Mouse (Mus musculus): Measurements from ENCODE around the gene Abhd11. TPM values are rescaled to one million over a fixed set of nuclear protein-coding genes. Genes with fewer than 3 reads are reported as not detected.

The Abhd11 gene
- polyA plus RNA-seq, 1 experiment from 2014 or later: 56.3 TPM

DNA sequence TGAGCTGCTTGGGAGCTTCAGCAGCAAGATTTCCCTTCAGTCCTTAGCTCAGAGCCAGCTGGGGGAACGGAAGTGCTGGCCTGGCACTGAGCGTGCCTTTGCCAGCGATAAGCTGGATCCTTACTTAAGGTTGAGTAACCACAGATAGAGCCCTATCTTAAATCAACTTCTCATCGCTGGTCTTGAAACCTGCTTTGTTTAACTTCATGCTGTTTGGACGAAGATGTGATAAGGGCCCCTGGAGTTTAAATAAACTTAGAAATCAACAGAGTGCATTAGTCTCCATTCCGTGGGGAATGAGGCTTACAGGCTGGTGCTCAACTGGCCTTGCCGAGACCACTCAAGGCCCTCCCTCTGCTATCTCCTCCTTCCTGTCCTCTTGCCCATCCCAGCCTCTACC lies 34.7 kb upstream of the Abhd11 start:
- no peaks in the 10 kb centered on the region for H3K36me3 ChIP-seq
- H3K4me1 ChIP-seq: no peaks in the 10 kb centered on the region
- no peak overlapping the region for H3K4me3 ChIP-seq
- no peak overlapping the region for H3K27ac ChIP-seq
- no peak for ATAC-seq (ENCODE audit: low FRiP score, low read depth)
- no peaks in the 10 kb centered on the region for H3K9me3 ChIP-seq
- H3K9ac ChIP-seq: no peak overlapping the region
- 69% methylated on average over 7 of the region's 7 CpGs for WGBS
- no peaks in the 10 kb centered on the region for H3K27me3 ChIP-seq (replicated peaks)
- no peak overlapping the region for H3K4me2 ChIP-seq (replicated peaks)

GRCm38 (mm10) chr5:134974921-134975320 lies 34.0 kb upstream of the Abhd11 start:
- Histone ChIP-seq H3K9me3 (no peaks in the 10 kb centered on the region), H3K4me3 (no peak overlapping the region), H3K4me1 (no peaks in the 10 kb centered on the region), H3K4me2 (replicated peaks) (no peak overlapping the region), H3K27ac (no peak overlapping the region), H3K36me3 (no peaks in the 10 kb centered on the region), H3K9ac (no peak overlapping the region), H3K27me3 (replicated peaks) (no peaks in the 10 kb centered on the region)
- ATAC-seq (ENCODE audit: low FRiP score, low read depth): no peak
- WGBS: 68% methylated on average over 2 of the region's 2 CpGs

- 93% methylated on average over 2 of the region's 2 CpGs for WGBS
- H3K4me3 ChIP-seq: no peak overlapping the region
- no peak overlapping the region for H3K27ac ChIP-seq
- ATAC-seq (ENCODE audit: low FRiP score, low read depth): no peak
- H3K4me1 ChIP-seq: no peaks in the 10 kb centered on the region
- H3K9ac ChIP-seq: no peak overlapping the region
- no peaks in the 10 kb centered on the region for H3K9me3 ChIP-seq
- H3K4me2 ChIP-seq (replicated peaks): no peak overlapping the region
- no peaks in the 10 kb centered on the region for H3K27me3 ChIP-seq (replicated peaks)
- no peaks in the 10 kb centered on the region for H3K36me3 ChIP-seq
Measured at GRCm38 (mm10) chr5:134976164-134976563, 32.8 kb upstream of the Abhd11 start.

GRCm38 (mm10) chr5:134976577-134977250 lies 32.2 kb upstream of the Abhd11 start:
- Histone ChIP-seq H3K4me1 (no peaks in the 10 kb centered on the region), H3K27ac (no peak overlapping the region), H3K4me3 (no peak overlapping the region), H3K27me3 (replicated peaks) (no peaks in the 10 kb centered on the region), H3K9ac (no peak overlapping the region), H3K36me3 (no peaks in the 10 kb centered on the region), H3K9me3 (no peaks in the 10 kb centered on the region), H3K4me2 (replicated peaks) (no peak overlapping the region)
- WGBS: 85% methylated on average over 14 of the region's 14 CpGs
- ATAC-seq (ENCODE audit: low FRiP score, low read depth): no peak

GRCm38 (mm10) chr5:134977837-134978236 lies 31.1 kb upstream of the Abhd11 start:
- no peak overlapping the region for H3K4me2 ChIP-seq (replicated peaks)
- H3K27me3 ChIP-seq (replicated peaks): no peaks in the 10 kb centered on the region
- no peaks in the 10 kb centered on the region for H3K9me3 ChIP-seq
- no peak overlapping the region for H3K27ac ChIP-seq
- WGBS: 90% methylated on average over 4 of the region's 4 CpGs
- H3K4me1 ChIP-seq: no peaks in the 10 kb centered on the region
- no peaks in the 10 kb centered on the region for H3K36me3 ChIP-seq
- no peak overlapping the region for H3K9ac ChIP-seq
- H3K4me3 ChIP-seq: no peak overlapping the region
- no peak for ATAC-seq (ENCODE audit: low FRiP score, low read depth)

GRCm38 (mm10) chr5:134981149-134981548 lies 27.8 kb upstream of the Abhd11 start:
- H3K9me3 ChIP-seq: no peaks in the 10 kb centered on the region
- no peak overlapping the region for H3K9ac ChIP-seq
- H3K27ac ChIP-seq: no peak overlapping the region
- H3K4me1 ChIP-seq: peaks cover 17% of the 10 kb centered on the region; the same call in 1 of the 2 replicates
- no peak overlapping the region for H3K4me3 ChIP-seq
- H3K27me3 ChIP-seq (replicated peaks): peaks cover 21% of the 10 kb centered on the region
- H3K36me3 ChIP-seq: no peaks in the 10 kb centered on the region
- WGBS: 70% methylated on average over 10 of the region's 10 CpGs
- no peak for ATAC-seq (ENCODE audit: low FRiP score, low read depth)
- H3K4me2 ChIP-seq (replicated peaks): no peak overlapping the region

GRCm38 (mm10) chr5:134983111-134983510 lies 25.8 kb upstream of the Abhd11 start:
- H3K9me3 ChIP-seq: no peaks in the 10 kb centered on the region
- H3K4me1 ChIP-seq: peaks cover 24% of the 10 kb centered on the region
- no peak overlapping the region for H3K4me3 ChIP-seq
- WGBS: 93% methylated on average over 1 of the region's 1 CpGs
- no peak for ATAC-seq (ENCODE audit: low FRiP score, low read depth)
- peaks cover 41% of the 10 kb centered on the region for H3K27me3 ChIP-seq (replicated peaks)
- no peak overlapping the region for H3K9ac ChIP-seq
- no peak overlapping the region for H3K27ac ChIP-seq
- no peak overlapping the region for H3K4me2 ChIP-seq (replicated peaks)
- no peaks in the 10 kb centered on the region for H3K36me3 ChIP-seq

GRCm38 (mm10) chr5:134983771-134984170 lies 25.2 kb upstream of the Abhd11 start:
- Histone ChIP-seq H3K4me2 (replicated peaks) (no peak overlapping the region), H3K27me3 (replicated peaks) (peaks cover 41% of the 10 kb centered on the region), H3K4me3 (no peak overlapping the region), H3K9me3 (no peaks in the 10 kb centered on the region), H3K4me1 (peaks cover 24% of the 10 kb centered on the region), H3K27ac (no peak overlapping the region), H3K9ac (no peak overlapping the region), H3K36me3 (no peaks in the 10 kb centered on the region)
- ATAC-seq (ENCODE audit: low FRiP score, low read depth): no peak
- WGBS: 6% methylated on average over 3 of the region's 3 CpGs

DNA sequence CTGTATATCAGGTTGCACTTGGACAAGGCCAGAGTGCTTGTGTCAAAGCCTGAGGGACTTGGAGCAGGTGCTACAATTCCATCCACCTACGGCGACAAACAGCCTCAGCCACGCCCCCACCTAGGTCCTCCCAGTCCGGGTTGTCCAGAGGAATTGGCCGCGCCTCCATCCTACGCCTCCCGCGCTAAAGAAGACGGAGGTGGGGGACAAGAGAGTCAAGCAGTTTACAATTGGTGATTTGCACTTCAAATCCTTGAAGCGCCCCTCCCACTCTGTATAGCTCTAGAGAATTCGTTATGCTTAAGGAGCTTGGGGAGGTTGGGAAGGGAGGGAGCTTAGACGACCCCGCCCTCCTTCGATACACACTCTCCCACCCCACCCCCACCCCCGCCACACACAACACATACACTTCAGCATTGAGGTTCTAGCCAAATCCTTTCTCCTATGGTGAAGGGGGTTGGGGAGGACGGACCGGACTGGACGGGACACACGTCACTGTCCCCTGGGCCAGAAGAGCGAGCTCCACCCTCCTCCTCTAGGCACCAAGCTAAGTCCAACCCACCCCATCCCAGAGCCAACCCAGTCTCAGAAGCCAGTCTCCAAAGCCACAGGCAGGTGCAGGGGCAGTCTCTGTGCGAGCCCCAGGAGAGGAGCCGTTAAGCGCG lies 23.2 kb upstream of the Abhd11 start, which contains the start of gene Cldn3:
Cldn3 (plus strand) TSS at position 582 of the 665 bp plus-strand sequence.
- peaks cover 49% of the 10 kb centered on the region for H3K27me3 ChIP-seq (replicated peaks)
- H3K9ac ChIP-seq: 0 out of 2 replicates have a peak within 1 kb of the TSS, but pooled peaks have one; percentile 13
- no peaks in the 10 kb centered on the region for H3K9me3 ChIP-seq
- peak; percentile 25; the same call in 1 of the 2 replicates for ATAC-seq (ENCODE audit: low FRiP score, low read depth)
- WGBS: 1% methylated on average over 25 of the region's 25 CpGs
- H3K4me1 ChIP-seq: peaks cover 24% of the 10 kb centered on the region
- peak within 1 kb of the TSS; percentile 48 for H3K4me2 ChIP-seq (replicated peaks)
- no peaks in the 10 kb centered on the region for H3K36me3 ChIP-seq
- peak within 1 kb of the TSS; percentile 22 for H3K4me3 ChIP-seq
- H3K27ac ChIP-seq: no peak within 1 kb of the TSS

- Histone ChIP-seq H3K27me3 (replicated peaks) (peaks cover 49% of the 10 kb centered on the region), H3K36me3 (no peaks in the 10 kb centered on the region), H3K4me1 (peaks cover 24% of the 10 kb centered on the region), H3K4me3 (peak overlapping the region; percentile 22), H3K27ac (no peak overlapping the region), H3K9ac (0 out of 2 replicates have a peak overlapping the region, but pooled peaks have one; percentile 13), H3K4me2 (replicated peaks) (peak overlapping the region; percentile 48), H3K9me3 (no peaks in the 10 kb centered on the region)
- WGBS: 3% methylated on average over 79 of the region's 79 CpGs
- ATAC-seq (ENCODE audit: low FRiP score, low read depth): no peak
Measured at GRCm38 (mm10) chr5:134986298-134987268, 22.4 kb upstream of the Abhd11 start.

- Histone ChIP-seq H3K4me2 (replicated peaks) (no peak overlapping the region), H3K27me3 (replicated peaks) (peaks cover 47% of the 10 kb centered on the region)
- 57% methylated on average over 11 of the region's 11 CpGs for WGBS
Measured at GRCm38 (mm10) chr5:134989166-134989565, 19.8 kb upstream of the Abhd11 start.

GRCm38 (mm10) chr5:134989741-134990140 lies 19.2 kb upstream of the Abhd11 start:
- no peak overlapping the region for H3K9ac ChIP-seq
- no peak overlapping the region for H3K4me2 ChIP-seq (replicated peaks)
- H3K9me3 ChIP-seq: no peaks in the 10 kb centered on the region
- 78% methylated on average over 6 of the region's 6 CpGs for WGBS
- no peak for ATAC-seq (ENCODE audit: low FRiP score, low read depth)
- peaks cover 41% of the 10 kb centered on the region for H3K27me3 ChIP-seq (replicated peaks)
- H3K27ac ChIP-seq: no peak overlapping the region
- H3K4me3 ChIP-seq: no peak overlapping the region
- H3K36me3 ChIP-seq: no peaks in the 10 kb centered on the region
- H3K4me1 ChIP-seq: peaks cover 18% of the 10 kb centered on the region

More at GRCm38 (mm10) chr5:134989166-134989565, 19.8 kb upstream of the Abhd11 start:
- Histone ChIP-seq H3K4me1 (peaks cover 19% of the 10 kb centered on the region), H3K9me3 (no peaks in the 10 kb centered on the region), H3K27ac (no peak overlapping the region), H3K9ac (no peak overlapping the region), H3K4me3 (no peak overlapping the region), H3K36me3 (no peaks in the 10 kb centered on the region)
- ATAC-seq (ENCODE audit: low FRiP score, low read depth): no peak
